Mouse (Mus musculus): Measurements from ENCODE around the gene Smarcal1. TPM values are rescaled to one million over a fixed set of nuclear protein-coding genes. Genes with fewer than 3 reads are reported as not detected.

The Smarcal1 gene
- polyA plus RNA-seq, 1 experiment = 12.1 TPM

GRCm38 (mm10) chr1:72558625-72559024 is 24.4 kb upstream of the Smarcal1 start:
- Histone ChIP-seq H3K4me1 (ENCODE audit: control insufficient read depth, insufficient read depth, low read length) (no peaks in the 10 kb centered on the region), H3K27ac (ENCODE audit: control insufficient read depth, insufficient read depth, low read depth, low read length, poor library complexity) (no peak overlapping the region), H3K4me3 (replicated peaks; ENCODE audit: control insufficient read depth, low read depth, low read length) (no peak overlapping the region)
- TF ChIP-seq POLR2A (IDR thresholded peaks at IDR 0.05; ENCODE audit: borderline replicate concordance, control insufficient read depth, low read depth, low read length) = no peak
- TF ChIP-seq CTCF (IDR thresholded peaks at IDR 0.05; ENCODE audit: control insufficient read depth, insufficient read depth, low read length) = no peak
- WGBS = 65% methylated on average over 2 of the region's 2 CpGs

- Histone ChIP-seq H3K4me3 (replicated peaks; ENCODE audit: control insufficient read depth, low read depth, low read length) (no peak overlapping the region), H3K4me1 (ENCODE audit: control insufficient read depth, insufficient read depth, low read length) (no peaks in the 10 kb centered on the region), H3K27ac (ENCODE audit: control insufficient read depth, insufficient read depth, low read depth, low read length, poor library complexity) (no peak overlapping the region)
- whole genome bisulfite sequencing = 58% methylated on average over 6 of the region's 6 CpGs
- no peak for TF ChIP-seq POLR2A (IDR thresholded peaks at IDR 0.05; ENCODE audit: borderline replicate concordance, control insufficient read depth, low read depth, low read length)
- no peak for TF ChIP-seq CTCF (IDR thresholded peaks at IDR 0.05; ENCODE audit: control insufficient read depth, insufficient read depth, low read length)
Observed at GRCm38 (mm10) chr1:72564334-72564962, 18.6 kb upstream of the Smarcal1 start.

- no peak overlapping the region for H3K4me3 ChIP-seq (replicated peaks; ENCODE audit: control insufficient read depth, low read depth, low read length)
- WGBS = 35% methylated on average over 9 of the region's 9 CpGs
Observed at GRCm38 (mm10) chr1:72567056-72567455, 16.0 kb upstream of the Smarcal1 start.

GRCm38 (mm10) chr1:72568725-72569124 is 14.3 kb upstream of the Smarcal1 start:
- TF ChIP-seq CTCF (IDR thresholded peaks at IDR 0.05; ENCODE audit: control insufficient read depth, insufficient read depth, low read length) = no peak
- no peak for TF ChIP-seq POLR2A (IDR thresholded peaks at IDR 0.05; ENCODE audit: borderline replicate concordance, control insufficient read depth, low read depth, low read length)
- 33% methylated on average over 8 of the region's 8 CpGs for WGBS
- H3K4me3 ChIP-seq (replicated peaks; ENCODE audit: control insufficient read depth, low read depth, low read length) = no peak overlapping the region
- H3K4me1 ChIP-seq (ENCODE audit: control insufficient read depth, insufficient read depth, low read length) = no peaks in the 10 kb centered on the region
- no peak overlapping the region for H3K27ac ChIP-seq (ENCODE audit: control insufficient read depth, insufficient read depth, low read depth, low read length, poor library complexity)

More at GRCm38 (mm10) chr1:72567056-72567455, 16.0 kb upstream of the Smarcal1 start:
- H3K4me1 ChIP-seq (ENCODE audit: control insufficient read depth, insufficient read depth, low read length) = no peaks in the 10 kb centered on the region
- TF ChIP-seq CTCF (IDR thresholded peaks at IDR 0.05; ENCODE audit: control insufficient read depth, insufficient read depth, low read length) (no peak), POLR2A (IDR thresholded peaks at IDR 0.05; ENCODE audit: borderline replicate concordance, control insufficient read depth, low read depth, low read length) (no peak)
- no peak overlapping the region for H3K27ac ChIP-seq (ENCODE audit: control insufficient read depth, insufficient read depth, low read depth, low read length, poor library complexity)

- TF ChIP-seq POLR2A (IDR thresholded peaks at IDR 0.05; ENCODE audit: borderline replicate concordance, control insufficient read depth, low read depth, low read length) = no peak
- no peak for TF ChIP-seq CTCF (IDR thresholded peaks at IDR 0.05; ENCODE audit: control insufficient read depth, insufficient read depth, low read length)
- Histone ChIP-seq H3K4me1 (ENCODE audit: control insufficient read depth, insufficient read depth, low read length) (no peaks in the 10 kb centered on the region; the same call in 1 of the 2 replicates), H3K27ac (ENCODE audit: control insufficient read depth, insufficient read depth, low read depth, low read length, poor library complexity) (no peak overlapping the region), H3K4me3 (replicated peaks; ENCODE audit: control insufficient read depth, low read depth, low read length) (no peak overlapping the region)
- WGBS = 64% methylated on average over 7 of the region's 7 CpGs
Observed at GRCm38 (mm10) chr1:72574047-72574446, 9.0 kb upstream of the Smarcal1 start.

- WGBS = 56% methylated on average over 7 of the region's 7 CpGs
- Histone ChIP-seq H3K4me1 (ENCODE audit: control insufficient read depth, insufficient read depth, low read length) (no peaks in the 10 kb centered on the region; the same call in 1 of the 2 replicates), H3K4me3 (replicated peaks; ENCODE audit: control insufficient read depth, low read depth, low read length) (no peak overlapping the region), H3K27ac (ENCODE audit: control insufficient read depth, insufficient read depth, low read depth, low read length, poor library complexity) (no peak overlapping the region)
- TF ChIP-seq POLR2A (IDR thresholded peaks at IDR 0.05; ENCODE audit: borderline replicate concordance, control insufficient read depth, low read depth, low read length) (no peak), CTCF (IDR thresholded peaks at IDR 0.05; ENCODE audit: control insufficient read depth, insufficient read depth, low read length) (no peak)
Observed at GRCm38 (mm10) chr1:72574608-72575007, 8.4 kb upstream of the Smarcal1 start.

GRCm38 (mm10) chr1:72575121-72575520 is 7.9 kb upstream of the Smarcal1 start:
- Histone ChIP-seq H3K4me1 (ENCODE audit: control insufficient read depth, insufficient read depth, low read length) (no peaks in the 10 kb centered on the region; the same call in 1 of the 2 replicates), H3K4me3 (replicated peaks; ENCODE audit: control insufficient read depth, low read depth, low read length) (no peak overlapping the region), H3K27ac (ENCODE audit: control insufficient read depth, insufficient read depth, low read depth, low read length, poor library complexity) (no peak overlapping the region)
- TF ChIP-seq POLR2A (IDR thresholded peaks at IDR 0.05; ENCODE audit: borderline replicate concordance, control insufficient read depth, low read depth, low read length) = no peak
- peak; percentile 28; the same call in 1 of the 2 replicates for TF ChIP-seq CTCF (IDR thresholded peaks at IDR 0.05; ENCODE audit: control insufficient read depth, insufficient read depth, low read length)
- WGBS = 33% methylated on average over 4 of the region's 4 CpGs

GRCm38 (mm10) chr1:72577481-72577922 is 5.5 kb upstream of the Smarcal1 start:
- Histone ChIP-seq H3K4me1 (ENCODE audit: control insufficient read depth, insufficient read depth, low read length) (no peaks in the 10 kb centered on the region; the same call in 1 of the 2 replicates), H3K27ac (ENCODE audit: control insufficient read depth, insufficient read depth, low read depth, low read length, poor library complexity) (no peak overlapping the region), H3K4me3 (replicated peaks; ENCODE audit: control insufficient read depth, low read depth, low read length) (no peak overlapping the region)
- 69% methylated on average over 12 of the region's 12 CpGs for WGBS
- TF ChIP-seq CTCF (IDR thresholded peaks at IDR 0.05; ENCODE audit: control insufficient read depth, insufficient read depth, low read length) (no peak), POLR2A (IDR thresholded peaks at IDR 0.05; ENCODE audit: borderline replicate concordance, control insufficient read depth, low read depth, low read length) (no peak)
